Mouse (Mus musculus): ENCODE results near the gene Runx2.

The Runx2 gene

DNA sequence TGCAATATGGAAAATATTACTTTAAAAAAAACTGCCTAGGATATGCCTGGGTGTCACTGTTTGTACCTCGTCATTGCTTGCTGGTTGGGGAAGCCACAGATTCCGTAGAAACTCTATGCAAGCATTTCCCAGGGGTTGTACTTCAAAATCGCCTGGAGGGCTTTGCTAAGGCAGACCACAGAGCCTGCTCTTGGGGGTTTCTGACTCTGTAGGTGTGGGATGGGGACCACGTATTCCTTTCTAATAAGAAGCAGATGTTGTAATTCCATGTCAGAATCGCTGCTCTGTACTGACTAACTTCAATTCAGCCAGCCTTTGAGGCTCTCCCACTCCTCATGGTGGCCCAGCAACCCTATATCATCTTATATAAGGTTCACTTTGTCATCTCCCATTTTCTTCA lies 46.1 kb downstream of the Runx2 start:
- no peak for DNase-seq (ENCODE audit: low spot score in 2 of 2)

DNA sequence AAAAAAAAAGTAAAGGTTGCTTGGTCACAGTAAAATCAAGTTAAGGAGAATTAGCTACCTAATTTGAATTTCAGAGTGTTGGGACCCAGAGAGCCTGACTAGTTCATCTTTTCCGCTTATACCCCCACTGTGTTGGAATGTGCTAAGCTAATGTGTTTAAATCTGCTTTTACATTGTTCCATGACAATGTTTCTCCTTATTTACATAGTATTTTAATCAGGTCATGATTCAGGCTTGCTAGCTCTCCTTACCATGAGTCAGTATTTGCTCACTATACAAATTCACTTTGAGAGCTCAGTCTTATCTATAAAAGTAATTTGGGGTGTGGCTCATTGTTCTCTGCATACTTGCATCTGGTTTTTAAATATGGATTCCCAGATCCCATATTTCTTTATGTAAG lies 47.2 kb downstream of the Runx2 start:
- no peak for DNase-seq (ENCODE audit: low spot score in 2 of 2)

DNA sequence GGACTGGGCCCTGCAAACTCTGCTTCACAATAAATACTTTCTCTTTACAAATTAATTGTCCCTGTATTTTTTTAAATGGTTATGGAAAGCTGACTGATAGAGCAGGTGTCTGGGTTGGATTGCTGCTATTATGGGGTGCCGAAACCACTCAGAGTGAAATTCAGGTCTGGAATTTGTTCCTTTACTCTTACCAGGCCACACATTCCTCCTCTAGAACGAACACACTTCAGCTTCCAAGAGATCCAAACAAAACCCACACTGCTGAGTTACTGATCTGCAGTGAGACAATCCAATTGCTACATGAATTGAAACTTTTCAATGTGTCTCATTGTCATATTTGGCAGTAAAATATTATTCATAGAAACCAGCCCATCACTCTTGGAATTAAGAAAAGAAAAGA lies 47.6 kb downstream of the Runx2 start:
- DNase-seq (ENCODE audit: low spot score in 2 of 2): no peak

DNA sequence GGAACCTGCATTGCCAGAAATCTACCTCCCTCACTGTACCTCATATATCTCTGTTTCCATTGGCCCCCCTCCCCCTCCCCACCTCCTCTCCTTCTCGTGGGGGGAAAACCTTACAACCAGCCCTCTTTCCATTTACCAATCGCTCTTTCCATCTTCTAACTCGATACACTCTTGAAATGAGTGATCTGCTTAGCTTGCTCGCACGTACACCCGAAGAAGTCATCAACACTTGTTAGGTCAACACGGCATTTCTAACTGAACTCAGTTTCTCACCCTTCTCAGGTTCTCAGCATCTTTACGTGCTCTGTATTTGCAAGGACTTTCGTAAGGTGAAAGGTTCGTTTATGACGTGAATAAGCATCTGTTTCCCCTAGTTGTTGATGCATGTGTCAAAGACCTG lies 48.3 kb downstream of the Runx2 start:
- DNase-seq (ENCODE audit: low spot score in 2 of 2): no peak

DNA sequence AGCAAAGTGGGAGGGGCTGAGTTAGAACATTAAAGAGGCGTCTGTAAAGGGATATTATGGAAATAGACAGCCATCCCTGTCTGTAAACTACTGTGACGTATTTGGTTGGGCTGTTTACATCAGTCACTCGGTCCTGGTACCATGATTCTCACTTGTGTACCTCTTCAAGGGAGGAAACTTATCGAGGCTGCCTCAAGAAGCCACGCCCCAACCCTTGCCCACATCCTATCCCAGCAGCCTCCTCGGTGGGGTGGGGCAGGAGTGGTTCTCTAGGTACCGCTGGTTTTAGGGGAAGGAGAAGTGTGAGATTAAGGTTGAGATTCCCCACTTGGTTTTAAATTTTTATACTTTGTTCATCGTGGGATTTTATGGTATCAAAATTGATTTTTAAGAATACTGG lies 69.2 kb downstream of the Runx2 start:
- DNase-seq (ENCODE audit: low spot score in 2 of 2): no peak

DNA sequence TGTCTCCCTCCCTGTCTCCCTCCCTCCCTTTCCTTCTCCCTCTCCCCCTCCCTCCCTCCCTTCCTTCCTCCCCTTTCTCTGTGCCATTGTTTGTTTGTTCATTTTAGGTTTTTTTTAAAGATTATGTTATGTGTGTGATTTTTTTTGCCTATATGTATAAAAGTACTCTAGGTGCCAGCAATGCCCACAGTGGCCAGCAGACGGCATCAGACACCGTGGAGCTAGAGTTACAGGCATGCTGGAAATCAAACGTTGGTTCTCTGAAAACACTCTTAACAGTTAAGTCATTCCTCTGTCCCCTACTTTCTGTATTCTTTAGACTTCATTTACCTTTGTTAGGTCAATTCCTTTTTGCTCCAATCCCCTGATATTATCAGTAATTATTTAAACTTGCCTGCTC lies 70.8 kb downstream of the Runx2 start:
- no peak for DNase-seq (ENCODE audit: low spot score in 2 of 2)

DNA sequence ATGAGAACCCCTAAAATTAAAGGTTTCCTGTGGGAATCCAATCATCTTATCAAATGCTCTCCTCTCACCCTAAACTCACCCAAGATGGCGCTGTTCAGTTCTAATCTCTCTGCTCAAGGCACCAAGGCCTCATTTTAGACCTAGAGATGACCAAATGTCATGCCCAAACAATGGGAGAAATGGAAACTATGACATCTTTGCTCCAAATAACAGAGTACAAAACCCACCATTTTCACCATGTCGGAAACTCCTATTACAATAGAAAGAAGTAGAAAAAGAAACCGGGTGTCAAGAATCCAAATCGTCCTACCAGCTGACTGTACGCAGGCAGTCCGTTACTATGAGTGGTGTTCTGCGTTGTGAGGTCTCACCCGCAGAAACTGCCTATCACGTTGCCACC lies 72.4 kb downstream of the Runx2 start:
- DNase-seq (ENCODE audit: low spot score in 2 of 2): no peak

DNA sequence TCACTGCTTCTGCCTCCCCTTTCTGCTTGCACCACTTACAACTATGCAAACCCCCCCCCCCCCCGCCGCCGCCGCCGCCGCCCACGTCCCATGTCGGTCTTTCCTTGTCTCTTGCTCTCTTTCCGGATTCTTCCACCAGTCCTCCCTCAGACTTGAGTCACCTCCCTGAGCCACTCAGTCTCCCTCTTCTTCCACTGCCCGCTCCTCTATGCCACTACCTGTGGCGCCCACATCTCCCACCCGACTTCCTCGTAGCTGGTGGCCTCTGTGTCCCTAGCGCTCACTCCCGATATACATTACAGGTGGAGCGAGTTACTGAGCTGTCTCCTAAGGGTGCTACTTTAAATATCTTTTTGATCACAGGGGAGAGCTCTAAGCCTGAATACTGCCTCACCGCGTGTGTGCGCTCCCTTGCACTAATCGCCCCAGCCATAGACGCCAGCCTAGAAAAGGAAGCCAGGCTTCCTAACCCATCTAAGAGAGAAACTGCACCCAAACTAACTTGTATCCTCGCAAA lies 76.4 kb downstream of the Runx2 start:
- peak; percentile 24 to 46 for DNase-seq (ENCODE audit: low spot score in 2 of 2)

DNA sequence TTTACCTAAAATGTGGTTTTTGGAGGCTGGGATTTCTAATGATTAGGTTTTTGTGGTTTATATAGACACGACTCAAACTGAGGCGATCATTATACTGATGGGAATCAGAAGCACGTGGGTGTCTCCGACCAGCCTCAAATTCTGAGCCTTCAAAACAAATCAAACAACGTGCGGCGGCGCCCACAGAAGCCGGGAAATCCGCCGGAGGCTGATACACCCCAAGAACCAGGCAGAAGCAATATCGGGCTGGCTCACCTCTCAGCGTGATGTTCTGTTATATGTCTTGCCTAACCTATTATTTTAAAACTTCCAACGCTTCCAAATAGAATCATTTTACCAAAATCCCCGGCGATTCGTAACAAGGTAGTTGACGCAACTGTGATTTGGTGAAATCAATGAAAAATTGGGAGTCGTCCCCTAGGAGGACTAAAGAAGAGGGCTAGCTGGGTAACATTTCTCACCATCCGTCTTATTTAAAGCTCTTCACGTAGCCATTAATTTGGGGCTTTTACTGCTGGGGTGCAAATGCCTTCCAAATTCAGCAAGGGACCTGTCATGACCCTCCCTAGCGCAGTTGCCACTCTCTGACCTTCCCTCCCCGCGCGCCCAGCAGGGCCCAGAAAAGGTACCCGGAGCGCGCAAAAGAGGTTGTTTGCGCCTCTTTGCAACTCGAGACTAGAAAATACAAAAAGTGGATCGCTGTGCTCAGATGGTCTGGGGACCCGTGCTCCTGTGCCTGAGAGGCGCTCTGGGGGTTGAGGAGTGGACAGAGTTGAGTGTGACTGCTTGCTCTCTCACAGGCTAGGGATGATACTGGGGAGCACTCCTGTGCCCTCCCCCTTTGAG lies 77.1 kb downstream of the Runx2 start:
- DNase-seq (ENCODE audit: low spot score in 2 of 2): peak; percentile 43 to 50

DNA sequence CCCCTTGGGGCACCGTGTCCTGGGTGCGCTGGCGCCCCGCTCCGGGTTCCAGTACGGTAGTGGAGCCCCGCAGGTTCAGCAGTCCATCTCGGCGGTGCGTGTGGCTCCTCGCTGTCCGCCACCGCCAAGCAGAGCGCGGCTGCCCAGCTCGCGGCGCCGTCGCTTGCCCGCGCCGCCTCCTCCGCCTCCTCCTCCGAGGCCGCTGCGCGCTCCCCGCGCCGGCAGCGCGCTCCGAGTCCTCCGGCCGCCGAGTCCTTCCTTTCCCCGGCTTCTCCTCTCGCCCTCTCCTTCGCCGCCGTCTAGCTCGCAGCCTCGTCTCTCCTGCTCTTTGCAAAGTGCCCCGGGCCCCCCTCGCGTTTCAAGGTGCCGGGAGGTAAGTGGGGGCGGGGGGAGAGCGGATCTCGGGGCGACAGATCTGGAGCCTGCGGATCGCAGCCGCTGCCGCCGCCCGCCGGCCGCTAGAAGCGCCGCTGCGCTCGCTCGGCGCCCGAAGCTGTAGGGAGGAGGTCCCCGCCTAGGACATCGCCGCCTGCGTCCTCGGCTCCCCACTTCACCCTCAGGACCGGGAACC lies 78.5 kb downstream of the Runx2 start:
- peak; percentile 56 to 66 for DNase-seq (ENCODE audit: low spot score in 2 of 2)

DNA sequence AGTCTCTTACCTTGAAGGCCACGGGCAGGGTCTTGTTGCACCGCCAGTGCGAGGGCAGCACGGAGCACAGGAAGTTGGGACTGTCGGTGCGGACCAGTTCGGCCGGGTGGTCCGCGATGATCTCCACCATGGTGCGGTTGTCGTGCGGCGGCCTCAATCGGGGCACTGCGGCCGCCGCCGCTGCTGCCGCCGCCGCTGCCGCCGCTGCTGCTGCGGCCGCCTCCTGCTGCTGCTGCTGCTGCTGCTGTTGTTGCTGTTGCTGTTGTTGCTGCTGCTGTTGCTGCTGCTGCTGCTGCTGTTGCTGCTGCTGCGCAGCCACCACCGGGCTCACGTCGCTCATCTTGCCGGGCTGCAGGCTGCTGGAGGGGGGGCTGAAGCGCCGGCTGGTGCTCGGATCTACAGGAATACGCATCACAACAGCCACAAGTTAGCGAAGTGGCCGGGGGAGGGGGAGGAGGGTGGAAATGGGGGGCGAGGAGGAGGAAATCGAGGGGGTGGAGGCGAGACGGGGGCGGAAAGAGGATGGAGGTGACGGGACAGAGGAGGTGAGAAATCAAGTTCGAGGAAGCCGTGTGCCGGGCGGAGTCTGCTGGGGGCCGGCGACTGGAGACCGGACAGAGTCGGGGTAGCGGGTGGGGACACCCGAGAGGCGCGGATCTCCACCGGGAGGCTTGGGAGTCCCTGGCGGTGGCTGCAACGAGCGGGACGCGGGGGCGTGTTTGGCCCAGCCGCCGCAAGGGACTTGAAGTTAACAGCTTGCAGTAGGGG lies 79.2 kb downstream of the Runx2 start:
- DNase-seq (ENCODE audit: low spot score in 2 of 2): peak in 1 of 2 experiments; percentile 60

DNA sequence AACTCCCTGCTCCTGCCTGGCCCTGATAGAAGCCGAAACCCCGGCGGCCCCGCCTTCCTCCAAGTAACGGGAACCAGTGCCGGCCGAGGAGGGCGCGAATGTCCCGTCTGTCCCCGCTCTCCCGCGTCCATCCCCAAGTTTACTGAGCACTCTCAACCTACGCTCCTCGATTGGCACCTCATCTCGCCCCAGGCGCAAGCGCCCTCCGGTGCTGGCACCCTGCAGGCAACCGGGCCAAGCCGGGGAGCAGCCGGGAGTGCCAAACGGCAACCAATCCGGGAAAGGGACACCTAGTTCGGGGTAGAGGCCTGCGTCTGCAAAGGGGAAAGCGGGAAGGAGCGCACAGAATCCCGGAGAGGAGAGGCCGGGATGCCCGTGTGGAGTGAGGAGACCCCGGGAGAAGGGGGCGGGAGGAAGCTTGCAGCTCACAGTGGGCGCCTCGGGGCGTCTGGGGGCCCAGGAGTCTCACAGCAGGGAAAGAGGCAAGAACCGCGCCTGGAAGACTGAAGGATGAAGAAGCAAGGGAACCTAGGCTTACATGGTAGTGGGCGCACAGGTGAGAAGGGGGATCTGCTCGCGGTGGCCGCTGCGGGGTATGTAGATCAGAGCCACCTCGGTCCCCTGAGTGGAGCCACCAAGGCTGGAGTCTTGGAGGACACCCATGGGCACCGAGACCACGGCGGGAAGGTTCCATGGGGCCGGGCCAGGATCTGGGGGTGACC lies 79.9 kb downstream of the Runx2 start:
- DNase-seq (ENCODE audit: low spot score in 2 of 2): peak; percentile 43 to 51

DNA sequence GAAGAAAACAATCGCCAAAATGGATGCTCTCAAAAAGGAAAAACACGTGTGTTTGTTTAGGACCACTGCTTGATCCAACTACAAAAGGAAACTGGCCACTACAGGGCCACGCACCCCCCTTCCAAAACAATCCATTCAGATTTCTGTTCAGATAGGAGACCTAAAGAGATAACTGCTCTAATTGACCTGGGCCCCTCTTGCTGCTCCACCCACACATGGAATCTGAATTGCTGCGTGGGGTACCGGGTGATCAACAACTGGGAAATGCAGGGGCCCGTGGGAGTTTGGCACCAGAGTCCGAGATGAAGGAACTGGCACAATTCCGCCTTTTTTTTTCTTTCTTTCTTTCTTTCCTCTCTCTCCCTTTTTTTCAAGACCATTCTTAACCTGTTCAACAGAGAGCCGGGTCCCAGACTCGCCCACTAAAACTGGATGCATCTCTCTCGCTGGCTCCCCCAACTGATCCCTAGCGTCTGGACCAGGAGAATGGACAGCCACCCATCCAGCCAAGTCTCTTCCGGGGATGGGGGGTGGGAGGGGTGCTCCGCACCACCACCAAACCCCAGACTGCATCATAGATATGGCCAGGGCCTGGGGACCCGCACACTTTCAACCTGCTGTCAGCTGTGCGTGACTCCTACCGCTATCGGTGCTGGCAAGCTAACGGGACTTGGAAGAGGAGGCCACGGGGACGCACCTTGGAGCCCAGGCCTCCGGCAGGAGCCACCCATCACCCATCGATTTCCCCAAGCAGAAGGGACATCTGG lies 80.9 kb downstream of the Runx2 start:
- no peak for DNase-seq (ENCODE audit: low spot score in 2 of 2)

DNA sequence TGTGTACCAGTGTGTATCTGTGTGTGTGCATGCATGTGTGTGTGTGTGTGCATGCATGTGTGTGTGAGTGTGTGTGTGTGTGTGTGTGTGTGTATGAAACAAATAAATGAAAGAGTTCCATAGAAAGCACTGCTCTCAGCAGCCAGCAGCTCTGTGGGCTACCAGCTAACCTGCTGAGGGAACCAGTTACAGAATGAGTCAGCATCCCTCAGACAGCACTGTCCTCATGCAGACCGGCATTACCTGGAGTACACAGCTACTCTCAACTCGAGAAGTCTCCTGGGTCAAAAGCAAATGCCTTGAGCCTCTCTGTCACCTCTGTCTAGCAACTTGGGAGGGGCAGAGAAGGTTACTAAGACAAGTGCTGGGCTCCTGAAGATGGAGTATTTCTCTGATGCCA lies 86.1 kb downstream of the Runx2 start:
- no peak for DNase-seq (ENCODE audit: low spot score in 2 of 2)

DNA sequence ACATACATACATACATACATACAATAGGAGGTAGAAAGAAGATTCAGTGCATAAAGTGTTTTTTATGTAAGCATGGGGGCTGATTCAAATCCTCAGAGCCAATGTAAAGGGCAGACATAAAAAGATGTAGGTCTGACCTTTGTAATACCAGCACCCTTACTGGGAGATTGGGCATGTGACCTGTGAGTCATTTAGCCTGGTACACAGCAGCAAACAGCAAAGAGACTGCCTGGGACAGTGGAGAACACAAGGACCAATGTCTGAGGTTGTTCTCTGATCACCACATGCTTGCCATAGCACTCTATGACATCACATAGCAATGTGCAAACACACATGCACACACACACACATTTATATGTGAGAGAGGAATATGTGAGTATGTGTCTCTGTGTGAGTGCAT lies 86.9 kb downstream of the Runx2 start:
- no peak for DNase-seq (ENCODE audit: low spot score in 2 of 2)

DNA sequence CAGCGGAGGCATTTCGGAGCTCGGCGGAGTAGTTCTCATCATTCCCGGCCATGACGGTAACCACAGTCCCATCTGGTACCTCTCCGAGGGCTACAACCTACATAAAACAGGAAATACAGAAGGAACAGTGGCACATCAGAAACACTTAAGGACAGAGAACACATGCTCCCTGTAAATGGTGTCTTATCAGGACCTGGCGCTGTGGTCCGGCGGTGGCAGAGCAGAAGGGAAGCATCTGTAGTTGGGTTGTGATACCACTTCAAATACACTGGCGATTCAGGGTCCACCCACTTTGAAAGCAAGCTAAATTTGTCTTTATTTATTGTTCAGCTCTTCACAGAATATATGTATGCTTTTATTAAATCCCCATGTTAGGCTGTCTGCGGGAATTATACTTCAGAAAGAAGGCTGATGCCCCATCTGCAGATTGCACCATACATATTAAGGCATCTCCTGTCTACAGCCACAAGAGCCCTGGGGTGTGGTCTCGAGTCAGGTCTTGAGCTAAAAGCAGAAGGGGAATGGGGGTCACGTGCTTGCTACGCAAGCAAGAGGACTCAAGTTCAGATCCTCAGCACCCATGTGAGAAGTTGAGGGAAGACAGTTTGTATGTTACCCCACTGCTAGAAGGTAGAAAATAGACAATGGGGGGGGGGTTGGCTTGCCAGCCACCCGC lies 89.7 kb downstream of the Runx2 start:
- no peak for DNase-seq (ENCODE audit: low spot score in 2 of 2)

DNA sequence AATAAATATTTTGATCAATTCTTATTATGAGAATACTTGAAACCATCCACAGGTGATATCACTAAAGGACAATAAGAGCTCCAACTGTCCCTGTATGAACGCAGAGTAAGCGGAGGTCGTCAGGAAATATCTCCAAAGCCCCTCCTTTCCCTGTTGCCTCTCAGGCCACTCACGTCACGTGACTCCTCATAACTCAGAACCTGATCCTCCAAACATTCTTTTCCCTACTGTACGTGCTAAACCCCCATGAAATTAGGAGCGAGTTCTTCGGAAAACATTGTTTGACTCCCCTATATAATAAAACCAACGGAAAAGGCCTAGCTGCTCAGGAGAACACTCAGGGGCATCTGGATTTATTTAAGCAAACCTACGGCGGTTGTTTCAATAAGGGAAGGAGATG lies 90.3 kb downstream of the Runx2 start:
- DNase-seq (ENCODE audit: low spot score in 2 of 2): no peak

DNA sequence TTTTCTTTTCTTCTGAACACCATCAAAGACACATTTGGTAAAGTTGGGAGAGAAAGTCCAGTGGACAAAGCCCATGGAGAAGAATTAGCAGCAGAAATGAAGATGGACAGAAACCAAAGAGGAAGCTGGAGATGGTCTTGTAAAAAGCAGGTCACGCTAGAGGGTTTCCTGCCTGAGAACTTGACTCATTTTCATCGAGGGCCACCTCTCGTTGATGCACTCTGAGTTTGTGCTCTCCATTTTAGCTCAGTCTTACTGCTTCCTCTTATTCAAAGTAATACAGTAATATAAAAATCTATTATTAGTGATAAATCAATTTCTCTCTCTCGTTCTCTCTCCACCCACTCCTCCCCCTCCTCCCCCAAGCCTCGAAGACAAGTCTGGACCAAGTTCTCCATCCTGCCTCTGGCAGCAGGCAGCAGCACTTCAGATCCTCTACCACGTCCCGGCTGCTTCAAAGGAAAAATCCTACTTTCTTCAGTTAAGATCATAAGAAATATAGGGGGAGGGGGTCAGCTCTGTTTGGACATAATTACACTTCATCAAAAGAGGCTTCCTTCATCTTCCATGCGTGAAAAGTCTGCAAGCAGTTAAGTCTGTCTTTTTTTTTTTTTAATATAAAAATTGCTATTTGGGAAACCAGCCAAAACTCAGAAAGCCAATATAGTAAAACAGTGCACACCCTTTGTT lies 92.3 kb downstream of the Runx2 start:
- DNase-seq (ENCODE audit: low spot score in 2 of 2): no peak

DNA sequence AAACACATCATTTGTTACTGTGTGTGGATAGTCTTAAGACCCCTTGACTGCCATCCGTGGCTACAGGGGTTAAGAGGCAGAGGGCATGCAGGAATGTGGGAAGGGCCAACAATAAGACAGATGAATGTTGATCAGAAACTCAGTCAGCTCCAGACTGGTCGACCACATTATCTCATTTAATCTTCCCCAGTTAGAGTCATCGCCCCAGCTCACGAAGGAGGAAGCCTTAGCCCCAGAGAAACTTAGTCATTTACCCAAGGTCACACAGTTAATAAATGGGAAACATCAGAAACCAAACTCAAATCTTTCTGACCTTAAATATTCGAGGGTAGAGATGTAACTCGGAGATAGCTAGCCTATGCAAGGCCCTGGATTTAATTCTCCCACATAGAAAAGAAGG lies 96.0 kb downstream of the Runx2 start:
- no peak for DNase-seq (ENCODE audit: low spot score in 2 of 2)

DNA sequence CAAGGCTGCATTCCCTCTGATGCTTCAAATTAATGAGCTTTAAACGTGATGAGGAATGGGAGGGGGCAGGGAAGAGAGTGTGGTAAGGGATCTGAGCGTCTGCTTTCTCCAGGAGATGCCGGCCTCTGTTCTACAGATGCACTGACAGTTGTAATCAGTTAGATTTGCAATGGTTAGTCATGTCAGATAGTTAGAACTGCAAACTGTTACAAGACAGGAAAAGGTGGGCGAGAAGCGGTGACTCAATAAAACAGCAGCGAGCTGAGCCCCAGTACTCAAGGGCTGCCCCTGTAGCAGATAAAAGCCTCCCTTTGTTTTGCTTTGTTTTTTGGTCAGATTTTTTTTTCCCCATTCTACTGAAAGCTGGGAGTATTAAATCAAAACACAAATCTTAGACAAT lies 96.6 kb downstream of the Runx2 start:
- peak; percentile 35 to 50 for DNase-seq (ENCODE audit: low spot score in 2 of 2)
